Mouse (Mus musculus) brain, embryonic 14.5 days (tissue): Measurements from ENCODE around the gene Uba5.

Source experiments
- CTCF ChIP-seq: fragments of 200-500 bp; IDR thresholded peaks from 2 replicates; pipeline ENCODE4 v1.5.1; 2012; ENCODE audit warnings: inconsistent platforms, mild to moderate bottlenecking, moderate library complexity, borderline replicate concordance; ENCODE audit not compliant: insufficient read depth, insufficient read length; ENCODE audit errors: extremely low read depth
- POLR2A ChIP-seq: fragments of 200-500 bp; IDR thresholded peaks from 2 replicates; pipeline ENCODE4 v1.6.1; 2012; ENCODE audit warnings: mild to moderate bottlenecking, inconsistent platforms, borderline replicate concordance; ENCODE audit not compliant: poor library complexity, insufficient read depth, insufficient read length, severe bottlenecking; ENCODE audit errors: extremely low read depth

GRCm38 (mm10) chr9:104099060-104099459, 36.1 kb upstream of the Uba5 start:
- TF ChIP-seq CTCF (no peak), POLR2A (no peak)
